Mouse (Mus musculus) embryonic fibroblast, embryonic 13.5 days (primary cell): ENCODE measurements around the gene Dscam.

Source experiments
- CTCF ChIP-seq: IDR thresholded peaks from 2 replicates; pipeline ENCODE4 v1.5.1; 2011; ENCODE audit warnings: mild to moderate bottlenecking, control low read depth, low read length, moderate library complexity, borderline replicate concordance; ENCODE audit not compliant: insufficient read depth
- POLR2A ChIP-seq: IDR thresholded peaks from 2 replicates; pipeline ENCODE4 v1.6.1; 2011; ENCODE audit warnings: low read depth, mild to moderate bottlenecking, control low read depth, low read length, moderate library complexity

- no peak for TF ChIP-seq CTCF
- TF ChIP-seq POLR2A = no peak
Measured at GRCm38 (mm10) chr16:96651444-96651843, 519.1 kb downstream of the Dscam start.
